Mouse (Mus musculus) layer of hippocampus, adult 9-10 months (tissue): ENCODE results near the gene Neurl1b.

ENCODE experiments used
- DNase-seq: peaks from one replicate; pipeline ENCODE4 v3.0.0; 2022; ENCODE audit warnings: low spot score

Neurl1b gene

GRCm38 (mm10) chr17:26452371-26452972 lies 37.8 kb downstream of the Neurl1b start:
- DNase-seq = no peak

- DNase-seq = no peak
These were observed 42.9 kb downstream of the Neurl1b start for GRCm38 (mm10) chr17:26457506-26457905.

DNA sequence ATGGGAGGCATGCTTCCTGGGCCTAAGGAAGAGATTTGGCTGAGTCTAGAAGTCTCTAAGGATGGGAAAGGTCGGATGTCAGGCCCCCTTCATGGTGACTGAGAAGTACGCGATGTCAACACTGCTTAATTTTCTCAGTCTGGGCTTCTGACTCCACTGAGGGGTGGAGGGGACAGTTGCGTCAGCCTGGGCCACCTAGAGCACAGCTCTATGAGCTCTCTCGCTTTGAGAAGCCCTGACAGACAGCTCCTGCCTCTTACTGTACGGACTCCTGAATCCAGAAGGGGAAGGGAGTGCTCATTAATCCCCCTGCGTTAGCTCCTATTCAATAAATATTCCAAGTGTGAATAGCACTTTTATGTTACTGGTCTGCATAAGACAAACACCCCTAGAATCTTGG lies 43.4 kb downstream of the Neurl1b start:
- DNase-seq = no peak

DNA sequence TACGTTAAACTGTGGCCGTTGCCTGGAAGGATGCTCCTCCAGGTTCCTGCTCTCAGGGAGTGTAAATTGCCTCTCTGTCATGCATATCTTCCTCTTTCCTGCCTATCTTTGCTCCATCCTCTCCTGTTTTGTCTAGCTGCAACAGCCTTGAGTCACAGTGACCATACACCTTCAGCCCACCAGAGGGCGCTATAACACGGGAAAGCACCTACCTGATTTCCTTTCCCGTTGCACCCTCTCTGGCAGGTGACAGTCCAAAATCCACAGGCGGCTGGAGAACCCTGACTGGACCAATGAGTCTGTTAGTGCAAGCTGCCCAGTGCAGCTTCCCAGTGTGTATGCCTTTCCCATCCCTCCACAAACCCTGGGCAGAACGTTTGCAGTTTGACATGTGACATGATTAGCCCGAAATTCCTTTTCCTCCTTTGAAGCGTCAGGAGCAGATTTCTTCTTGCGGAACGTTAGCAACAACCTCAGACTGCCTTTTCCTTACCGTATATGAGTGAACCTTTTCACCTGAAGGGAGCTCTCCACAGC lies 48.1 kb downstream of the Neurl1b start:
- DNase-seq = peak; percentile 56

DNA sequence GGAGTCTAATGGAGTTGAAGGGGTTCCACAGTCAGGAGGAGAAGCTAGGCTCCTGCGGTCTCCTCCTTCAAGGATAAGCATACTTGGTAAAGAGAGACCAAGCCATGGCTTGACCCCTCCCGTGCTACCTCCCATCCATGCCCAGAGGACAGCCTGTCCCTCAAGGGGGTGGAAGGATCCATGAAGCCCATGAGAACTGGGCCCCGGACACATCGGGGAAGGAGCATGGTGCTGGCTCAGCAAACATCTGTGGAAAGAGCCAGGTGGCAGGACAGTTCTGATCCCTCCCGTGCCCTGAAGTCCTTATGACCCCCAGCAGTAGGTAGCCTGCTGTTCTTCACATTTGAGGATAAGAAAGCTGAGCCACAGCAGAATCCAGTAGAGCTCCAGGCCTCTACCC lies 48.8 kb downstream of the Neurl1b start:
- no peak for DNase-seq

DNA sequence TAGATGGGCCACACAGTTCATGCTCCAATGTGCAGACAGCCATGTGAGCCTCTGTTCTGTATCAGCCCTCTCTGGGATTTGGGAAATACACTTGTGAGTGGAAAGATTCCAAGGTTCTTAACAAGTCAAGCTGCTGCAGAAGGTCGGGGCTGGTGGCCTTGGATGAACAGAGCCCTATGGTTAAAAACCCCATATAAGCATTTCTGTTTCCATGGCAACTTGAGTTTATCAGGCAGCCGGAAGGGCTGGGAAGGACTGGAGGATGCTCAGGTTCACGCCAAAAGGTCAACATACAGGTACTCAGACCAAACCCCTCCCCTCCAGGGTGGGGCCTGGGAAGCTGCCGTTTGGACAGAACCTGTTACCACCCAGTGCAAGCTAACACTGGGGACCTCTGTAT lies 49.4 kb downstream of the Neurl1b start:
- no peak for DNase-seq

DNA sequence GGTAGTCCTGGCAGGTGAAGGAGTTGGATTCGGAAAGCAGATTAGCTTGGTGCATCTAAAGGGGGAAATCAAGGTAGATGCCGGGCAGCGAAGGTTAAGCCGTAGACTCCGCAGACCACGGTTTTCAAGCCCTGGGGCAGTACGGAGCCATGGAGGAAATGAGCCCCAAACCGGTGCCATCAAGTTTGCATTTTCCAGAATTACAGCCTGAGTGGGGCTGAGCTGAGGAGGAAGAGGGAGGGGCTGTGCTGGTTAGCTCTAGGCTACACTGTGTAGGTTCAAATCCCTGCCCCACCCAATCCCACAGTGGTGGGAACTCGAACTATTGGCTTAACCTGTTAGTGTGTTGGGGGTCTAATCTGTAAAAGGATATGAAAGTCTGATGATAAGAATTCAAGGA lies 49.9 kb downstream of the Neurl1b start:
- no peak for DNase-seq

- no peak for DNase-seq
These were observed 50.3 kb downstream of the Neurl1b start for GRCm38 (mm10) chr17:26464972-26465371.

DNA sequence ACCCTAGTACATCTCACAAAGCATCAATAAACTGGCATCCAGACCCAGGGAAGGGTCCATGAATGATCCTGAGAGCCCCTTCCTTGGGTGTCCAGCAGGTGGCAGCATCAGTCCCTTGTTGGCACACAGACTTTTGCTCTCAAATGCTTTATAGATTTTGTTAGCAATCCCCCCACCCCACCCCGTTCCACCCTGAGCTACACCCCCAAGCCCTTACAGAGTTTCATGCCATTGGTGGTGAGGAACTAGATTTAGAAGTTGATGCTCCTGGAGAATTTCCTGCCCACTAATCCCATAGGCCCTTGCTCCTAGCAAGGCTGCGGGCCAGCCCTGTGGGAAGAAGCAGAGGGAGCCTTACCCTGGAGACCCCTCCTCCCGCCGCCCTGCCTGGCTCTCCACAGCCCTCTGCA lies 52.1 kb downstream of the Neurl1b start:
- peak; percentile 69 for DNase-seq

GRCm38 (mm10) chr17:26467619-26468018 lies 53.0 kb downstream of the Neurl1b start:
- DNase-seq = no peak

DNA sequence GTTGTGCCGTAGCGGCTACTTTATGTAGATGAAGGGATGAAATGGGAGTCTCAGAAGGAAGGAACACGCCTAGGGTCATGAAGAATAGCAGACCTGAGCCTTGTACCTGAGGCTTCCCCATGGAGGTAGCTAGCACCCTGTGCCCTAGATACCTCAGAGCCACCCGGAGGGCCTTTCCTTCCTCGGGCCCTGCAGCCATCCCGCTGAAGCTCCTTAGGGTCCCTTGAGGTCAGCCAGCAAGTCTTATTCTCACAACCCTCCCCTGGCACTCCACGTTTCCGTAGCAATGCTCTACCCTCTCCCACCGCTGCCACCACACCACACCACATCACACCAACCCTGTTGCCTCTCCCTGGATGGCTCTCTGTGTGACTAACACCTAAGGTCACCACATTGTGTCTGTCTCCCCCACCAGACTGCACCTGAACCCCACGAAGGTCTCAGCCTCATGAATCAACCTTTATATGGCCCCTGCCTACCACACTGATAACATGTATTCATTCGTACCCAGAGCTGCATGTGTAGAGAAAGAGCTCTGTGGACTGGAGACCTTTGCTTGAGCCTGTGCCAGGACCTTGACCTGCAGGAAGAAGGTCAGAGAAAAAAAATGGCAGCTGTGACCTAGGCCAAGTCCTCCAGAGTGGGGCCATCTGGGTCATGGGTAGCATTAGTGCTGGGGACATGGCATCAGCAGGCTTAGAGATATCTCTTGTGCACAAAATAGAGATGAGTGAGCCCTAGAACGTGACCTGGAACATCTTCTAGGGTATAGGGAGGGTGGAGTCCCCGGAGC lies 53.7 kb downstream of the Neurl1b start:
- DNase-seq = no peak

DNA sequence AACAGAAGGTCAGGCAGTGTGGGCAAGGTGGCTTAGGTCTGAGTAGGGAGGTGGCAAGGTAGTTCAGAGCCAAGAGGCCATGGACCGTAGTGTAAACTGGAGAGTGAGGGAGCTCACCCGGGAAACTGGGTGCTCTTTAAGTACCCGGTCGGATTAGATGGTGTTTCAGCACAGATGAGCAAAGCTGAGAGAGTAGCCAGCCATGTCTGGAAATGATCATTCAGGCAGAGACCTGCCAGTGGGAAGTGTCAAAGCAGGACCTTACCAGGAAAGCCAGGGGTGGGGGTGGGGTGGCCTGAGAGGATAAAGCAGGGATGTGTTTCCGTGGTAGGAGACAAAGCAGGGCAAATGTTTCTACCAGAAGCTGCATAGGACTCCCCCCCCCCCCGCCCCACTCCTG lies 62.2 kb downstream of the Neurl1b start:
- DNase-seq = no peak

DNA sequence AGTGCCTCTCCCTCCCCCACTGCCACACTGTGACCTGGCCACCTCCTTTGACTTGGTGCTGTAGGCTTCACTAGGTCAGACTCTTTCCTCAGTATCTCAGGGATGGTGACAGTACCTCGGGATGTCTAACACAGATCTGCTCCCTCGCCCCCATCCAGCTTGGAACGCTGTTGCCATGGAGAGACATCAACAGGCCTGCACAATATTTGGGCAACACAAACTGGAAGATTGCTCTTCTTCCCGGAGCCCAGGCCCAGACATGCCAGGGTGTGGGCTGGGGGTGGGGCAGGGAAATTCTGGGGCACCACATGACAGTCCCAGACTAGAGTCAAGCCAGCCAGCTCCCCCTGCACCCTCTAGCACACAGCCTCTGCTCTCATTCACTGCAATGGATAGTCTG lies 64.0 kb downstream of the Neurl1b start:
- DNase-seq = no peak

DNA sequence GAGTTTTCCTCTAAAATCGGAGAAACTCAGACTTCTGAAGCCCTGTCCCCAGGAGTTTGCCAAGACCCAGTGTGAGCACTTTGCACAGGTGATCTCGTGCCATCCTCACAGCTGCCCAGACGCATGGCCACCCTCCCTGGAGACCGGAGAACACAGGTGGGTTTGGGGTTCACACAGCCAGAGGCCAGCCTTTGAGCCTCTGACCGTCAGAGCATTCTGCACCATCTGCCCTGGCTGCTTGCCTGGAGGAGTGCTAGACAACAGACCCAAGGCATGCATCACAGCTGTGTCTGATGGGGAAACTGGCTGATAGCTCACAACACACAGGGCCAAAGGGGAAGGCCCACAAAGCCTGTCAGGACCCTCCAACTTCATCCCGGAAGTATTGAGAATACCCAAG lies 65.0 kb downstream of the Neurl1b start:
- DNase-seq = no peak

DNA sequence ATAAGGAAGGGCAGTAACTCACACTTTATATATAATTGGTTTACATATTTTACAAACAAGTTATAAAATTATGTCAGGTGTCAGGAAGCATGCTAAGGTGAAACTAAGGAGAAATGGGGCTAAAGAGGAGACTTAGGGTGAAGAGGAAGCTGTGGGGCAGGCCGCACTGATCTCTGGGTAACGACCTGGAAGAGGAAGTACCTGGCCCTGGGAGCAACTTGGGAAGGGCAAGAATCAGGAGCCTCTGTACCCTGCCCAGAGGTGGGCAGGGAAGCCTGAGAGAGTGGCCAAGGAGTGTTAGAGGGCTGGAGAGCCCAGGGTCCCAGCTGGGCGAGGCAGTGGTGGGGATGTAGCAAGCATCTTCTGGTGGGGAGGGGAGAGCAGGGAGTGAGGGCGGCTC lies 66.3 kb downstream of the Neurl1b start:
- no peak for DNase-seq

DNA sequence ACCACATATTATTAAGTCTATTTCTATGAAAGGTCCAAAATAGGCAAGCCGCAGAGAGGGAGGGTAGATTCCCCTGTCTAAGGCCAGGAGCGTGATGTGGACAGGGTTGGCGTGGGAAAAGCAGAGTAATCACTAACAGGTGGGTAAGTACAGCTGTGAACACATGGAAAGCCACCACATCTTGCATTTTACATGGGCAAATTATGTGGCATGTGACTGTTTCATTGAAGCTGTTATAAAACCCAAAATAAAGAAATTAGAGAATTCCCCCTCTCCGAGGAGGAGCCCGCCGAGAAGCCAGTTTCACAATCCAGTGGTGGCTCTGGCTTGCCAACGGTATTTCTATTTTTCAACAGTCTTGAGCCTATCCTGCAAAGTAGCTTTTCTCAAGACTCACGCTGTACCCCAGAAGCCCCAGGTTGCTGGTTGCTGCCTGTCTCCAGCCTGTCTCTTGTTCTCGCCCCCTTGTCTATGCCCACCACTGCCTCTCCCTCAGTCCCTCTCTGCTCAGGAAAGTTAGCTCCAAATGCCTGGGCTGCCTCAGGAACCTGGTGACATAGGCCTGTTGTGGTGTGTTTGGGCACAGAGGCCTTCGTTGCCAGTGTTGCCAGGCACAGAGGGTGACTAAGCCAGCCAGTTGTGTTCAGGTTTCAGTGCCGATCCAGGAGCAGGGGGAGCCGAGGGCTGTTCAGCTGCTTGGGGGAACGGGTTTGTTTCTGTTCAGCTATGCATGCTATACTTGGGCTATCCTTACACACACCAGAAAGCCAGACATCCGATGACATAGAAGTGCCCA lies 70.2 kb downstream of the Neurl1b start:
- DNase-seq = no peak

DNA sequence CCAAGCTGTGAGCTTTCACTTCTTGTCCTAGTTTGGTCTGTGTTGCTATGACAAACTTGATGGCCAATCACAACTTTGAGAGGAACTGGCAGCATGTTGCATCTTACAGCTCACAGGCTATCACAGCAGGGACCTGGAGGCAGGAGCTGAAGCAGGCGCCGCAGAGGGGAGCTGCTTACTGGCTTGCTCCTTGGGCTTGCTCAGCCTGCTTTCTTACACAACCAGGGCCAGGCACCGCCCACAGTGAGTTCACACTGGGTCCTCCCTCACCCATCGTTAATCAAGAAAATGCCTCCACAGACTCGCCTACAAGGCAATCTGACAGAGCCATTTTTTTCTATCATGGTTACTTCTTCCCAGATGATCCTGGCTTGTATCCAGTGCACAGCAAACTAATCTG lies 72.6 kb downstream of the Neurl1b start:
- no peak for DNase-seq

GRCm38 (mm10) chr17:26487917-26488316 lies 73.3 kb downstream of the Neurl1b start:
- DNase-seq = no peak

GRCm38 (mm10) chr17:26488711-26489403 lies 74.2 kb downstream of the Neurl1b start:
- no peak for DNase-seq

GRCm38 (mm10) chr17:26490072-26490471 lies 75.4 kb downstream of the Neurl1b start:
- DNase-seq = no peak

DNA sequence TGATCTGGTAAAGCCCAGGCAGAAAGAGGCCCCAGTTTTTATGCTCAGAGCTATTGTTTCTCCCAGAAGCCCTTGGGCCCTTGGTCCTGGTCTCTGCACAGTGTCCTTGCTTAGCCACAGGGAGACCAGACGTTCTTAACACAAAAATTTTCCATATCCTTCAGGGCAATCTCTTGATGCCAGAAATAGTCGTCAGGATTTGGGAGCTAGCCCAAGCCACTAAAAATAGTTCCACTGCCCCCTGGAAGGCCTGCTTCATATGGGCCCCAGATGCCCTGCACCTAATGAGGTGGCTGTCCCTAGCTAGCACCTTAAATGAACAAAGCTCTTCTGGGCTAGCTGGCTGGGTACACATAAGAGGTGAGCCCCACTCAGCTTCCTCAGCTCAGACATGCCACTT lies 76.3 kb downstream of the Neurl1b start:
- no peak for DNase-seq

DNA sequence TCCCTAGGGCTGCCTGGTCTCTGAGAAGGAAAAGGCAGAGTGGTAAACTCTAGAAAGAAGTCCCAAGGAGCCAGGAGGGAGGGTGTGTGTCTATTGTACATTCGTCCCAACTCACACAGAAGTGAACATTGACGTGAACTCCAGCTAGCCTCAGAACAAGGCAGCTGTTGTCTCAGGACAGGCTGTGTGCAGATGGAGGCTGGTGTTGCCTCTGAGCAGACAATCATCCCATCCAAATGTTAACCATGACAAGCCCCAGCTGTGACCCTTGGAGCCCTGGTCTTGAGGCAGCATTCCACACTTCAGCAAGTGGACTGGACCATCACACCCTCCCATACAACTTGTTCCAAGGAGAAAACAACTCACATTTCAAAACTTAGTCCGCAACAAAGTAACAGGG lies 77.6 kb downstream of the Neurl1b start:
- no peak for DNase-seq
